Mouse (Mus musculus) thymus, adult 18-20 months (tissue): Measurements from ENCODE around the gene Adam11.

Experiments
- DNase-seq, 2 experiments: peaks; one replicate each; pipeline ENCODE4 v3.0.0; 2022; ENCODE audit warnings: mixed read lengths in 2 of 2

The Adam11 gene

DNA sequence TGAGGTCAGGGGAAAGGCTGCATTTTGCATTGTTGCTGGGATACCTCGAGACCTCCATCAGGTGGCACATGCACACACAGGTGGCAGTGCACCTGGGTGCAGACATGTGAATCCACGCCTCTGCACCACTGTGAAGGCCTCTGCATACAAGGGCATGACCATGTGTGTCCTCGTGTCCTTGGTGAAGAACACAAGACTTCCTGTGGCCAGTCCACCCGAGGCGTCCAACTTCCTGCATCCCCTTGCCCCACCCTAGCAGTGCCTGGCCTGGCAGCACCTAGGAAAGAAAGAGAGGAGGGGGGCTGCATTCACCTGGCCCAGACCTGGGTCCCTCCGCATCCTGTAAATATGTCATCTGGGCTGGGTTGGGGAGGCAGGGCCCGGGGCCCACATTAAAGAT lies 18.6 kb downstream of the Adam11 start:
- no peak for DNase-seq

DNA sequence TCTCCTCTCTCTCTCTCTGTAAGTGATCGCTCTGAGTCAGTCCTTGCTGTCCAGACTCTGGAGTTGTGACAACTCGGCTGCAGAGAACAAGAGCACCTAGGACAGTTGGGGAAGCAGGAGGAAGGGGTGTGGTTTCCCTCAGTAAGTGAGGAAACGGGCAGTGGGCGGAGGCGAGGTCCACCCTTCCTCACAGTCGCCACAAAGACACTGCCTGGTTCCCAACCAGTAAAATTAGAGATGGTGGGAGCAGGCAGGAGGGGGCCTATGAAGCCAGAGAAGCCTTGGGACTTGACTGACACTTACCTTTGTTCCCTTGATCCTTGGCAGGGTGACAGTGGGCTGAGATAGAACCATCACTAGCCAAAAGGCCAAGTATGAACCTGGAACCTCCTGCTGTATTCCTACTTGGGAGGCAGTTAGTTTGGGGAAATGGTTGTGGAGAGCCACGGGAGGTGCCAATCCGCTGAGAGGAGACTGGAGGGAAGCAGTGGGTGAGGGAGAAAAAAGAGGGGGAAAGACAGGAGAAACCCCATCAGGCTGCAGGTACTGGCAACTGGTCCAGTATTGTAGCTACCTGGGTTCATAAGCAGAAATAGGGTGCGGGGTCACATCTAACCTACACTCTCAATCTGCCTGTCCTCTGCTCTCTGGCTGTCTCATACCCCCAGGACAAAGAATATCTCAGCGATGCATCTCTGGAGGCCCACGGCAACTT lies 19.2 kb downstream of the Adam11 start:
- no peak for DNase-seq

DNA sequence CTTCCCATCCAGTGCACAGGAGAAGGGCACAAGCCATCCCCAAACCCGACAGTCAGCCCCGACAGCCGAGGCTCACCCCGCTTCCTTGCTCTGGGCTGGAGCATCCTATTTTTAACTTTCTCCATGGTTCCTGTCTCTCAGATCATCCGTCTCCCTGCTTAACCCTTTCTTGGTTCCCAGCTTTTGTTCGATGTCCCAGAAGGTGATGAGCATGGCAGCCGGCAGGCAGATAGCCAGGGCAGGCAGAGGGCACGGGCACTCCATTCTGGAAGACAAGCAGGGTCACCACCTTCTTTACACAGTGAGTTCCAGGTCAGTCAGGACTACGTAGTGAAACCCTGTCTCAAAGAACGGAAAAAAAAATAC lies 19.7 kb downstream of the Adam11 start:
- DNase-seq, result no peak

DNA sequence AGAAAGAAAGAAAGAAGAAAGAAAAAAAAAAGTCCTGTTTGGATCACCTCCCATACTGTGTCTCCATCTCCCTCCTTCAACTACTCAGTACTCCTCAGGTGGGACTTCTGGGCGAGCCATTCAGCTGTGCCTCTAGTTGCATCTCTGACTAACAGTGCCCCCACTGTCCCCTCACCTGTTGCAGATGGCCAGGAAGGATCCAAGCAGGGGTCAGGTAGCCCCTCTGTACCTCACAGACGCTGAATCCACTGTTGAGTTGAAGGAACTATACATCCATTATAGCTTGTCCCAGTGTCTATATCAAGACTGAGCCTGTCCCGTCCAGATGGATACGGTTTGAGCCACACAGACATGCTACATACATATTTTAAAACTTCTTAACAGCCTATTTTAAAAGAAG lies 20.3 kb downstream of the Adam11 start:
- DNase-seq, result no peak

DNA sequence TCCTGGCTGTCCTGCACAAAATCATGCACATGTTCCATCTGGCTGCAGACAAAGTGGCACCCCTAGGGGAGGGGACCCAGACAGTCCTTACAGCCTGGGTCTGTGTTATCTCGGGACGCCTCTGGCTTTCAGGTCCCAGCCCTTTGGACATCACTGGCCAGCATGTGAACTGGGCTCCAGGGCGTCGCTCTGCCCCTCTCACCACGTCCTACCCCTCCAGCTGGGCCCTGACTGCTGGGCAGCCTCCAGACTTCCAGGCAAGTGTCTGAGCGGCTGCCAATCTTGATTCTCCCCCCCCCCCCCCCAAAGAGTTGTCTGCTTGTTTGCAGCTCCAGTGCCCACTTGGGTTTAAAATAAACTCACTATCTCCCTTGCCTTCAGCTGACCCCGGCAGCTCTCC lies 22.2 kb downstream of the Adam11 start:
- DNase-seq, result no peak

- DNase-seq, result no peak
These were observed 26.5 kb downstream of the Adam11 start for GRCm38 (mm10) chr11:102787688-102788177.

GRCm38 (mm10) chr11:102791682-102792445 lies 30.6 kb downstream of the Adam11 start:
- no peak for DNase-seq

GRCm38 (mm10) chr11:102794157-102794556 lies 32.9 kb downstream of the Adam11 start:
- no peak for DNase-seq

DNA sequence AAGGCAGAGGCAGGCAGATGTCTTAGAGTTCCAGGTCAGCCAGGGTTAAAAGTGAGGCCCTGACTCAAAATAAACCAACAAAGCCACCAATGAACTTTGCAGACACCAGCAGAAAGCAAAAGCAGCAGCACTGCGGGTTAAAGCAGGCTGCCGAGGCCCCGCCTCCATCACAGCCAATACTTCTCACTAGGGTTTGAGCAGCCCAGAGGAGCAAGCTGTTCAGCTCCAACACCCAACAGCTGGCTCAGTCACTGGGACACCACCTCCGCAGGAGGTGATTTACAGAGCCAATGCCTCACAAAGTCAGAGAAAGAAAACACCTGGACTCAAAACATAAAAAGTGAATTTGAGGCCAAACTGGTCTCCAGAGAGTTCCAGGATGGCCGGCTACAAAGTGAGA lies 42.2 kb downstream of the Adam11 start:
- DNase-seq, result no peak

DNA sequence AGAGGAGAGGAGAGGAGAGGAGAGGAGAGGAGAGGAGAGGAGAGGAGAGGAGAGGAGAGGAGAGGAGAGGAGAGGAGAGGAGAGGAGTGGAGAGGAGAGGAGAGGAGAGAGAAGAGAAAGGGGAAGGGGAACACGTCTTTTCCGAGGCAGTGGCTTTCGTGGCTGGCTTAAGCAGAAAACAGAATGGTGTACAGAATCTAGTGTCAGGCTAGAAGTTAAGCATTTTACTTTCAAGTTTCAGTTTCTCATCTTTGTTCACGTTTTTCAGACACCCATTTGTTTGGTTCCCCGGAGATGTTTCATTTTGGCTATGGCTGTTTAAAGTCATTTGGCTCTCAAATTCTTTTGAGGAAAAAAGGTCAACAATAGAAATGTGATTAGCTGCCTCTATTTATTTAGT lies 47.0 kb downstream of the Adam11 start:
- no peak for DNase-seq

DNA sequence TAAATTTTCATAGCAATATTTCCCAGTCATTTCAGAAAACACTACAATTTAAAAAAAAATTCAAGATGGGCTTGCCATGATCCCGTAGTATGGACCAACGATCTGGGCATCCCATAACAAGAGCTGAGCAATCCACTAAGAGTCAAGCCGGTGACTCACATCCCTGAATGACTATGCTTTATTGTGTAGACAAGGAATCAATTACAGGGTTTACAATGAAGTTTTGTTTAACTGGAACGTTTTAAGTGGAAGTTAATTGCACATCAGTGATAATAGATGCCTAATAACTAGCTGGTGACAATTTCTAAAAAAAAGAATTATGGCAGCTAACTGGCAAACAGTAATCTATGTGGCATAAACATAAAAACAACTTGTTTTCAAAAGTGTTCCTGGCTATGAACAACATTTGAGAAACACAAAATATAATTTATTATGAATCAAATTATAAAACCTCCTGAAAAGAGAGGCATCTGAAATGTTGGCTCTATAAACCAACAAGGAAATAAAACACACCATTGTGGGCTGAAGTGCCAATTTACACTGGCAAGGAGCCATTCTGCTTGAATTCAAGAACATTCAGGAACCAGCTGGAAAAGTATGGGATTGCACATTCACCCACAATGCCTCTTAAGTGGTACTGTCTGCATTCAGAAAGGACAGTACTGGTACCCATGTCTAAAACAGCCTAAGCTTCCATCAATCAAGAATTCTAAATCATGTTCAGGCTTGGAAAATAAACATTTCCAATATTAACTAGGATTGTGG lies 49.7 kb downstream of the Adam11 start:
- DNase-seq, result no peak

- DNase-seq, result no peak
These were observed 53.6 kb downstream of the Adam11 start for GRCm38 (mm10) chr11:102814881-102815280.

DNA sequence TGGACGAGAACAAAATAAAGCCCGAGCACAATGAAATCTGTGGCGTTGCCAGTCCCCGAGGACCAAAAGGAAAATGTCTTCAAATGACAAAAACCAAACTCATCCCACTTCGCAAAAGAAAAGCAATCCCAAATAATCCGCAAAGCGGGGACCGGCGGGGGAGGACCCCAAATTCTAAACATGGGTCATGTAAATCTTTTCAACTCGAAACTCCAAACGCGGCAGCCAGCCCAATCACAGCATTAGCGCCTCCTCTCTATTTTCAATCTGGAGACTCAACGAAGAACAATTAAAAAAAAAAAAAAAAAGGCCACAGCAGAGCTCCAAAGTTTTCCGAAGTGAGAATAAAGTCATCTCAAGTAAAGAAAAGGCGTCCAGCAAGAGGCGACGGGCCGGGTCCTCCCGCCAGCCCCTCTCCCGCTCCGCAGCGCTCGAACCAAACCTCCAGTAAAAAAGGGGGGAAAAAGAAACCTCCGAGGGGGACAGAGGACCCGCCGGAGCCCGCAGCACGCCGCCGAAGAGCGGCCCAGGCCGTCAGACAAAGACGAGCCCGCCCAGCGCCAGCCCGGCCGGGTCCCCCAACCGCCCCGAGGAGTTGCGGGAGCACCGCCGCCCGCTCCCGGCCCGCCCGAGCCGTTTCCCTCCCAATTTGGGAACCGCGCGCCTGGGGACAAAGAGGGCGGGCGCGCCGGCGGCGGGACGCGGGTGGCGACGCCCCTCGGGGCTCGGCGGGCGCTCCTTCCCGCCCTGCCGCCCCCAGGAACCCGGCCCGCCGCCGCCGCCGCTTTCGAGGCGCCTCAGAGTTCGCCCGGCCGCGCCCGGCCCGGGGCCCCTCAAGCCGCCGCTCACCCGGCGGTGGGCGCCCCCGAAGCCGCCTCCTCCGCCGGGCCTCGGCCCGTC lies 57.1 kb downstream of the Adam11 start:
- DNase-seq, result no peak

GRCm38 (mm10) chr11:102819021-102819782 lies 58.0 kb downstream of the Adam11 start, which contains the start of gene Gjc1:
Gene Gjc1, minus strand, starts transcription at chr11:102819700.
- DNase-seq, result no peak

GRCm38 (mm10) chr11:102819783-102820385 lies 58.6 kb downstream of the Adam11 start:
- DNase-seq, result no peak

- no peak for DNase-seq
These were observed 59.2 kb downstream of the Adam11 start for GRCm38 (mm10) chr11:102820432-102820831.

- DNase-seq, result no peak
These were observed 60.0 kb downstream of the Adam11 start for GRCm38 (mm10) chr11:102821231-102821630.

DNA sequence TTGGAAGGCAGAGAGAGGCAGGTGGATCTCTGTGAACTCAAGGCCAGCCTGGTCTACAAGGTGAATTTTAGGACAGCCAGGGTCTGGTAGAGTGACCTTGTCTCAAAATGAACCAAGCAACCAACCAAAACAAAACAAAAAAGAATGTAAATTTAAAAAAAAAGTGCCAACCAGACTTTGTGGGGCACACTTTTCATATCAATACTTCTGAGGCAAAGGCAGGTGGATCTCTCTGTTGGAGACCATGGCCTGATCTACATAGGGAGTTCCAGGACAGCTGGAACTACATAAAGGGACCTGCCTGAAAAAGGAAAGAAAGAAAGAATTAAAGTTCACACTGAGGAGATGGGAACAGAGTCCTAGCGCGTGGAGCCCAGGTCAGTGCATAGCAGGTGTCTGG lies 65.2 kb downstream of the Adam11 start:
- DNase-seq, result no peak

- no peak for DNase-seq
These were observed 65.9 kb downstream of the Adam11 start for GRCm38 (mm10) chr11:102827097-102827496.
